Mouse (Mus musculus) C2C12 (cell line): Measurements from ENCODE around the gene Ptges. TPM values are rescaled to one million over a fixed set of nuclear protein-coding genes. Genes with fewer than 3 reads are reported as not detected.
A peak's percentile ranks its signal among the peaks of the same experiment; 100 is the strongest.

Experiments
- H3K27me3 ChIP-seq: one replicate; pipeline ENCODE4 v1.6.1; 2011; ENCODE audit not compliant: control insufficient read depth, insufficient read depth, insufficient read length
- H3K36me3 ChIP-seq: one replicate; pipeline ENCODE4 v1.6.1; 2011; ENCODE audit not compliant: control insufficient read depth, insufficient read depth
- H3K4me3 ChIP-seq: one replicate; pipeline ENCODE4 v1.5.1; 2011; ENCODE audit warnings: mild to moderate bottlenecking, control low read depth; ENCODE audit not compliant: poor library complexity, insufficient read depth, severe bottlenecking
- H3K79me2 ChIP-seq: one replicate; pipeline ENCODE4 v1.6.1; 2011; ENCODE audit not compliant: control insufficient read depth, insufficient read depth
- H3K79me3 ChIP-seq: one replicate; pipeline ENCODE4 v1.6.1; 2011; ENCODE audit warnings: low read depth, control low read depth
- H3ac ChIP-seq: one replicate; pipeline ENCODE3; 2011; ENCODE audit warnings: low read depth; ENCODE audit not compliant: control insufficient read depth, insufficient read length
- CEBPB ChIP-seq: IDR thresholded peaks from one replicate; pipeline ENCODE4 v1.6.1; 2011; ENCODE audit warnings: low read depth, mild to moderate bottlenecking, control low read depth, moderate library complexity
- CTCF ChIP-seq: IDR thresholded peaks from one replicate; pipeline ENCODE4 v1.5.1; 2011; ENCODE audit not compliant: control insufficient read depth, insufficient read depth, insufficient read length
- FOSL1 ChIP-seq: IDR thresholded peaks from one replicate; pipeline ENCODE4 v1.8.0; 2011; ENCODE audit warnings: mild to moderate bottlenecking, low read length; ENCODE audit not compliant: poor library complexity, insufficient read depth, severe bottlenecking
- MAX ChIP-seq: IDR thresholded peaks from one replicate; pipeline ENCODE4 v1.6.1; 2011; ENCODE audit warnings: mild to moderate bottlenecking, control low read depth
- MYOD1 ChIP-seq: IDR thresholded peaks from one replicate; pipeline ENCODE4 v1.6.1; 2011; ENCODE audit warnings: low read depth; ENCODE audit not compliant: control insufficient read depth, insufficient read length
- MYOG ChIP-seq: IDR thresholded peaks from one replicate; pipeline ENCODE4 v1.6.1; 2011; ENCODE audit not compliant: control insufficient read depth, insufficient read length; ENCODE audit errors: extremely low read depth
- USF1 ChIP-seq: IDR thresholded peaks from one replicate; pipeline ENCODE4 v1.6.1; 2011; ENCODE audit warnings: low read depth, mild to moderate bottlenecking, control low read depth, moderate library complexity
- polyA plus RNA-seq: library from polyadenylated mRNA; unstranded; fragments of >200 nt; fragmentation: generic; extraction: Trizol; gene quantifications from one replicate; pipeline ENCODE4 v1.2.1, GENCODE M21; 2012; ENCODE audit warnings: missing spikeins

Gene Ptges
- polyA plus RNA-seq, 1 experiment, result 0.70 TPM

DNA sequence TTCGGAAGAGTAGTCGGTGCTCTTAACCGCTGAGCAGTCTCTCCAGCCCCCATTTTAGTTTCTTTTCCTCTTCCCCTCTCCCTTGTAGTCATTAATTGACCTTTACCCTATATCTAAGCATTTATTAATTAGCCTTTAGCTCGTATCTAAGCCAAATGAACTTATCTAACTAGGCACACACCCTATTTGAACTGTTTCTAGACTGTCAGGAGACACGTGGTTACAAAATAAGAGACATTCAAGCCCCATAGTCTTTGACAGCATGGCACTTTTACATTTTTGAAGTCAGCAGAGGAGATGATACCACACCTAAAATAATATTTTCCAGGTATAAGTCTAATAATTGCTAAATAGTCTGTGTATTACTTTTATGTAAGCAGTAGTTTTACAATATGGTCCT lies 11.9 kb upstream of the Ptges start:
- no peak overlapping the region for H3ac ChIP-seq
- H3K79me3 ChIP-seq, result no peaks in the 10 kb centered on the region
- no peaks in the 10 kb centered on the region for H3K27me3 ChIP-seq
- H3K36me3 ChIP-seq, result no peaks in the 10 kb centered on the region
- no peaks in the 10 kb centered on the region for H3K79me2 ChIP-seq
- TF ChIP-seq CEBPB (no peak), MAX (no peak), FOSL1 (no peak), USF1 (no peak), CTCF (no peak), MYOG (no peak), MYOD1 (no peak)
- H3K4me3 ChIP-seq, result no peak overlapping the region

DNA sequence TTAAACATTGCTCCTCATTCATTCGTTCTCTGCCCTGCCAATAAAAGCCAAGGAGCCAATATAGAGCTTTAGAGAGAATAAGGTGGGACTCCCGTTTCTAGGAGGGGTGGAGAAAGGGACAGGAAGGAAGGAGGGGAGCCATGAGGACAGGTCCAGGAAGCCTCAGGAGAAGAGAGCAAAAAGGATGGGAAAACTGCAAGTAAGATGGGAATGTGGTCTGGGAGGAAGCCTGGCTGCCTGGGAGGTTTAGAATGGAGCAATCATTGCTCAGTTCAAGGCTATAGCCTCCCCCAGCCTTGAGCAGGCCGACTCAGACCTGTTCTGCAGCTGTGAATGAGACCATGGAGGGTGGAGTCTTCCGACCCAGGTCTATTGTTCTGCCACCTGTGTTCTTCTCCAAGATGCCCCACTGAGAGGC lies 8.9 kb upstream of the Ptges start:
- no peak for TF ChIP-seq USF1
- TF ChIP-seq CEBPB, result no peak
- TF ChIP-seq FOSL1, result no peak
- TF ChIP-seq MYOD1, result no peak
- no peak for TF ChIP-seq MAX
- no peak for TF ChIP-seq MYOG
- TF ChIP-seq CTCF, result no peak
- H3K4me3 ChIP-seq, result no peak overlapping the region

DNA sequence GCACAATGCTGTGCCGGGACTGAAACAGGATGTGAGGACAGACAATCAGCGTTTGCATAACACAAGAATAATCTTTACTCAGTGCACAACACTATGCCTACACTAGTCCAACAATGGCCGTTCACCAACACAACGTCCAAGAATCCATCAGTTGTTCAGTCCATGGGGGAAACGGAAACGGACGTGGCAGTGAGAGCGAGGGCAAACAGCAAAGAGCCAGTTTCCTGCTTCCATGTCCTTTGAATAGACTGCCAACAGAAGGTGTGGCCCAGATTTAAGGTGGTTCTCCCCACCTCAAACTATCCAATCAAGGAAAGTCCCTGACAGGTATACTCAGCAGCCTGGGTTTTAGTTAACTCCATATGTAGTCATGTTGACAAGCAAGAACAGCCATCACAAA lies 8.1 kb upstream of the Ptges start:
- H3K79me3 ChIP-seq, result no peaks in the 10 kb centered on the region
- H3K4me3 ChIP-seq, result no peak overlapping the region
- no peaks in the 10 kb centered on the region for H3K36me3 ChIP-seq
- H3K27me3 ChIP-seq, result no peaks in the 10 kb centered on the region
- H3ac ChIP-seq, result no peak overlapping the region
- no peak for TF ChIP-seq CEBPB
- no peak for TF ChIP-seq MYOD1
- TF ChIP-seq CTCF, result no peak
- no peak for TF ChIP-seq MAX
- no peak for TF ChIP-seq USF1
- no peak for TF ChIP-seq MYOG
- no peak for TF ChIP-seq FOSL1
- H3K79me2 ChIP-seq, result no peaks in the 10 kb centered on the region

More for the DNA sequence above, 8.9 kb upstream of the Ptges start:
- no peak overlapping the region for H3ac ChIP-seq
- no peaks in the 10 kb centered on the region for H3K27me3 ChIP-seq
- no peaks in the 10 kb centered on the region for H3K79me2 ChIP-seq
- H3K79me3 ChIP-seq, result no peaks in the 10 kb centered on the region
- no peaks in the 10 kb centered on the region for H3K36me3 ChIP-seq

DNA sequence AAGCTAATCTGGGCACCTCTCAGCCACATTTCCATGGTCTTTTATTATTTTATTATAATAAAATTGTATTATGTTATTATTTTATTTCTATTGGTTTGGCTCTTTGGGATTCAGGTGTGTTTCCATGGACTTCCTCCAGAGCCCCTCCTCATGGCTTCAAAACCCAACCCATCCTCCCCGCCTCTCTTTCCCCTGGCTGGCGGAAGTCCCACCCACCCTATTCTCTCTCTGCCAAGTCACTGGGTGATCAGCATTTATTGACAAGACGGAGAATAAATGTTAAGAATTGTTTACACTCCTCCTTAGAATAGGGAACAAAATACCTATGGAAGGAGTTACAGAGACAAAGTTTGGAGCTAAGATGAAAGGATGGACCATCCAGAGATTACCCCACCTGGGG lies 7.1 kb upstream of the Ptges start:
- H3K27me3 ChIP-seq, result no peaks in the 10 kb centered on the region
- no peak overlapping the region for H3ac ChIP-seq
- TF ChIP-seq CEBPB, result no peak
- no peak for TF ChIP-seq MYOD1
- no peak for TF ChIP-seq FOSL1
- TF ChIP-seq MYOG, result no peak
- no peak for TF ChIP-seq MAX
- no peak for TF ChIP-seq CTCF
- H3K4me3 ChIP-seq, result no peak overlapping the region
- H3K36me3 ChIP-seq, result no peaks in the 10 kb centered on the region
- H3K79me3 ChIP-seq, result no peaks in the 10 kb centered on the region
- no peaks in the 10 kb centered on the region for H3K79me2 ChIP-seq

DNA sequence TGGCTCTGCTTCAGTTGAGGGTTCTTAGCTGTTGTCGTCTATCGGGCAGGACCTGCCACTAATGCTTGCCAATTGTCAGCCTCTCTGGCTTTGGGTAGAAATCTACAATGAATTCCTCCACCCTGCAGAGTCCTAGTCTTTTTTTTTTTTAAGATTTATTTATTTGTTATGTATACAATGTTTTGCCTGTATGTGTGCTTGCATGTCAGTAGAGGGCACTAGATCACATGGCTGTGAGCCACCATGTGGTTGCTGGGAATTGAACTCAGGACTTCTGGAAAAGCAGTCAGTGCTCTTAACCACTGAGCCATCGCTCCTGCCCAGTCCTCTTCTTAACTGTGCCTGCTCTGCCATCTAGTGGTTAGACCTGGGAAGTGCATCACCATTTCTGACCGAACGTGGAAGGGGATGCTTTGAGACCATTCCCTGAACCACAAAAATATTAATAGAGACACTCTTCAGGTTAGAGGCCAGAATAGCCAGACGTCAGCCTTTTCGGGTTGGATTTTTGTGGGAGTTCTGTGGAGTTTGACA lies 4.3 kb upstream of the Ptges start:
- H3K79me2 ChIP-seq, result no peaks in the 10 kb centered on the region
- H3K36me3 ChIP-seq, result no peaks in the 10 kb centered on the region
- H3K79me3 ChIP-seq, result no peaks in the 10 kb centered on the region
- no peak overlapping the region for H3K4me3 ChIP-seq
- no peak overlapping the region for H3ac ChIP-seq
- no peaks in the 10 kb centered on the region for H3K27me3 ChIP-seq
- TF ChIP-seq MYOD1, result no peak
- peak; percentile 66 for TF ChIP-seq CTCF

DNA sequence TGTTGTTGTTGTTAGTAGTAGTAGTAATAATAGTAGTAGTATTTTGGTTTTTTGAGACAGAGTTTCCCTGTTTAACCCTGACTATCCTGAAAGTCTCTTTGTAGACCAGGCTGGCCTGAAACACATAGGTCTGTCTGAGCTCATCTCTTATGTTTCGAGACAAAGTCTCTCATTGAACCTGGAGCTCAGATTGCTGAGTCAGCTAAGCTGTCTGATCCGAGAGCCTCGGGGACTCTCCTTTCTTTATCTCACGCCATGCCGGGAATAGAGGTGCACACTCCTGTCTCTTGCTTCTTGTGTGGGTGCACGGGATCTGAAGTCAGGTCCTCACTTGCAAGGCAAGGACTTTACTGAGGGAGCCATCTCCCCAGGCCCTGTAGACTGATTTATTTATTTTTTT lies 3.4 kb upstream of the Ptges start:
- Histone ChIP-seq H3K4me3 (no peak overlapping the region), H3K36me3 (no peaks in the 10 kb centered on the region), H3K79me2 (no peaks in the 10 kb centered on the region), H3ac (no peak overlapping the region), H3K27me3 (no peaks in the 10 kb centered on the region), H3K79me3 (no peaks in the 10 kb centered on the region)
- no peak for TF ChIP-seq MYOG
- TF ChIP-seq CTCF, result no peak
- TF ChIP-seq MAX, result no peak
- no peak for TF ChIP-seq MYOD1
- TF ChIP-seq CEBPB, result no peak
- TF ChIP-seq USF1, result no peak
- no peak for TF ChIP-seq FOSL1
